Mouse (Mus musculus) layer of hippocampus, adult 9-11 months (tissue): ENCODE measurements at regions not wholly inside any gene's neighbourhood (a gene's known extent, or its start where the extent isn't known, plus 50 kb on each side); places are given as distances from the start of the nearest gene placed in this dataset.

Experiments used
- DNase-seq: peaks from one replicate; pipeline ENCODE4 v3.0.0; 2022

DNA sequence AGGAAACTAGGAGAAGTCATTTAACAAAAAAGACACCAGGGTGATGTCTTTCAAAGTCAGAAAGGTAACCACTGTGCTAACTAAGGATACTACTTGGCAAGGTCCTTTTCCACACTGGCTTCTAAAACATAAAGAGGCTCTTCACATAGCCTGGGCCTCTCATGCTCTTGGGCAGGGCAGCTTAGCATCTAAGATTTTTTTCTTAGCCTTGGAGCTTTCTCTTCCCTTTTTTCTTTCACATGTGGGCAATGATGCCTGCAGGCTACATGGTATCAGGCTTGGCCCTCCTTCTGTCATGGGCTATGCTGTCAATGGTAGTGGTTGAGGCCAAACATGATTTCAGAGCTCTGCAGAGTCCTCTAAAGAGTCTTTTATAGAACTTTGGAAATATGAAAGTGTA is 60.6 kb downstream of the Serpinb6d start:
- DNase-seq, result no peak

DNA sequence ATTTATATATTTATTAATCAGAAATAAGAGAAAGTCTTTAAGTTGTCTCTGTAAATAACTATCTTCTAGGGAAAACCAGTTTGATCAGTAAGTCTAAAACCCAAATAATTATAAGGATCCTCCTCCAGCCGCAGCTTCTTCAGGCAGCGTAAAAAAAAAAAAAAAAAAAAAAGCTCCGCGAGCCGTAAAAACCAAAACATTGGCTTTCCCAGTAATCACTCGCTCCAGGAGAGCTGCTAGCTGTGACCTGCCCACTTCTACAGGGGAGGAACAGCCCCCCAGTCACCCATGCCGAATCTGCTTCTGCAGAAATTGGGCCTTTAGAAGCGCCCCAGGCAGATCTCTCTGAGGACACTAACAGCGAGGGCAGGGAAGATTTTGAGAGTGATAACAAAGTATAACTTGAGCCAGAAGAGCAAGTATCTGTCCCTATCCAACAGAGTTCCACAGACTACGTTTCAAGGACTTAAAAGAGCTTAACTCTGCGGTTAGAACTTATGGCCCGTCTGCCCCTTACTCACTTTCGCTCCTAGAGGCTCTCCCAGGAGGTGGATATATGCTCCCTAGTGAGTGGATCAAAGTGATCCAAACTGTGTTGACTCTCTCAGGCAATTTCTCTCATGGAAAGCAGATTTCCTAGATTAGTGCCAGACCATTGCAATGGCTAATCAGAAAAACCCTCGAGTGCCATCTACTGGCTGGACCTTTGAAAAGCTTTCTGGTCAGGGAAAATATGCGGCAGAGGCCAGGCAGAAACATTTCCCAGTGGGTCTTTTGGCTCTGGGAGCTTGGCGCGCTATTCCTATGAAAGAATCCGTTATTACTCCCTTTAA is 80.7 kb downstream of the Serpinb6e start:
- DNase-seq, result peak; percentile 28

GRCm38 (mm10) chr13:33763295-33763916 is 79.8 kb downstream of the Serpinb6e start:
- DNase-seq, result no peak
